Mouse (Mus musculus) ES-Bruce4 (cell line): ENCODE data around the gene Sgcg. TPM values are rescaled to one million over a fixed set of nuclear protein-coding genes. Genes with fewer than 3 reads are reported as not detected.
A peak's percentile ranks its signal among the peaks of the same experiment; 100 is the strongest.

Experiments
- H3K27ac ChIP-seq: 2 replicates; pipeline ENCODE4 v1.5.1; 2012; ENCODE audit warnings: low read length, inconsistent platforms; ENCODE audit not compliant: insufficient read depth
- H3K27me3 ChIP-seq: 2 replicates; pipeline ENCODE4 v1.6.1; 2012; ENCODE audit warnings: mild to moderate bottlenecking, low read length, inconsistent platforms; ENCODE audit not compliant: control insufficient read depth, poor library complexity, insufficient read depth, severe bottlenecking
- H3K36me3 ChIP-seq: 2 replicates; pipeline ENCODE4 v1.6.1; 2012; ENCODE audit warnings: inconsistent platforms, mild to moderate bottlenecking, low read length, moderate library complexity; ENCODE audit not compliant: control insufficient read depth, poor library complexity, insufficient read depth, severe bottlenecking
- H3K4me1 ChIP-seq: one replicate; pipeline ENCODE4 v1.8.1; 2011; ENCODE audit warnings: low read length; ENCODE audit not compliant: control insufficient read depth, insufficient read depth
- H3K4me3 ChIP-seq: 2 replicates; pipeline ENCODE4 v1.5.1; 2011; ENCODE audit warnings: low read depth, mild to moderate bottlenecking, low read length
- H3K9ac ChIP-seq: 2 replicates; pipeline ENCODE4 v1.6.1; 2012; ENCODE audit warnings: low read depth, mild to moderate bottlenecking, inconsistent platforms; ENCODE audit not compliant: poor library complexity, severe bottlenecking
- H3K9me3 ChIP-seq: replicated peaks from 2 replicates; pipeline ENCODE4 v1.6.1; 2012; ENCODE audit warnings: mild to moderate bottlenecking, low read length, inconsistent platforms; ENCODE audit not compliant: control insufficient read depth, poor library complexity, insufficient read depth, severe bottlenecking
- CTCF ChIP-seq: IDR thresholded peaks from one replicate; pipeline ENCODE4 v1.8.1; 2011; ENCODE audit warnings: low read depth, low read length
- EP300 ChIP-seq: IDR thresholded peaks from 2 replicates; pipeline ENCODE4 v1.6.1; 2011; ENCODE audit warnings: low read depth, low read length; ENCODE audit not compliant: insufficient read depth
- POLR2A ChIP-seq: IDR thresholded peaks from one replicate; pipeline ENCODE4 v1.8.1; 2011; ENCODE audit warnings: low read length; ENCODE audit not compliant: insufficient read depth
- polyA plus RNA-seq: library from polyadenylated mRNA; stranded (reverse); fragments of >200 nt; gene quantifications from 2 replicates; pipeline ENCODE4 v1.2.4, GENCODE M21; 2011; ENCODE audit warnings: low read depth; ENCODE audit not compliant: missing spikeins, insufficient read depth, insufficient read length

The Sgcg gene
- polyA plus RNA-seq, 1 experiment: not detected

GRCm38 (mm10) chr14:61293884-61294737 is 35.8 kb upstream of the Sgcg start:
- TF ChIP-seq POLR2A (no peak), CTCF (peak; percentile 58), EP300 (no peak)
- H3K4me3 ChIP-seq: no peak overlapping the region
- no peaks in the 10 kb centered on the region for H3K27me3 ChIP-seq
- no peak overlapping the region for H3K9ac ChIP-seq
- H3K36me3 ChIP-seq: no peaks in the 10 kb centered on the region
- no peak overlapping the region for H3K27ac ChIP-seq
- H3K4me1 ChIP-seq: no peaks in the 10 kb centered on the region
- no peaks in the 10 kb centered on the region for H3K9me3 ChIP-seq

GRCm38 (mm10) chr14:61290664-61291063 is 32.4 kb upstream of the Sgcg start:
- no peaks in the 10 kb centered on the region for H3K4me1 ChIP-seq
- no peaks in the 10 kb centered on the region for H3K27me3 ChIP-seq
- no peaks in the 10 kb centered on the region for H3K9me3 ChIP-seq
- no peak overlapping the region for H3K27ac ChIP-seq
- H3K36me3 ChIP-seq: no peaks in the 10 kb centered on the region
- H3K9ac ChIP-seq: no peak overlapping the region
- no peak overlapping the region for H3K4me3 ChIP-seq
- TF ChIP-seq EP300 (no peak), CTCF (no peak), POLR2A (no peak)

DNA sequence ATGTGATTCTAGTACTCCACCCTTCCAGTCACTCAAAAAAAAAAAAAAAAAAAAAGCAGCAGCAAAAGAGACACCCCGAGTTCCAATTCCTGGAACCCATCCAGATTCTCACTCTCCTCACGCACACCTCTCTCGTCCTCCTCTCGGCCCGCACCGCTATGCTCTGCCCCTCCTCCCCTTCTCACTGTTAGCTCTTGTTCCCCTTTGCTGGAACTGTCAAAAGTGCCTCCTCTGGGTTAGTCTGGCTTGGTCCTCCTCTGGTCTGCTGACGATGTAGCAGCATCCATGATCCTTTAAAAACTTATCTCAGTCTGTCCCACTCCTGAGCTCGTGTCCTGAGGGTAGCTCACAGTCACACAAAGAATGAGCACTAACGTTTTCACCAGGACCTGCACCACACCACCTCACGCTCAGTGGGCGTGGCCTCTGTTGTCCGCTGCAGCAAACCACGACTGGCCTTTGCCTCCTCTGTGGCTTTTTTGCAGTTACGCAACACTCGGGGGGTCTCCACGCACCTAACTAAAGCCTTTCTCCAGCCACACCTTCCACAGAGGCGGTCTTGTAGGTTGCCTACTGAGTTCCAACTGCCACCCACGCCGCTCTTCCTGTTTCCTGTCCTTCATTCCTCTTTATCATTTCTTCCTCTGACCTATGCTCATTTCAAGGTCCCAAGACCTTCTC is 30.5 kb upstream of the Sgcg start:
- Histone ChIP-seq H3K4me3 (no peak overlapping the region), H3K4me1 (no peaks in the 10 kb centered on the region), H3K9ac (no peak overlapping the region), H3K9me3 (peaks cover 4% of the 10 kb centered on the region; the same call in 1 of the 2 replicates), H3K27me3 (no peaks in the 10 kb centered on the region), H3K27ac (no peak overlapping the region), H3K36me3 (no peaks in the 10 kb centered on the region)
- TF ChIP-seq POLR2A: no peak
- TF ChIP-seq CTCF: no peak
- TF ChIP-seq EP300: no peak

GRCm38 (mm10) chr14:61278676-61279300 is 20.5 kb upstream of the Sgcg start:
- no peak for TF ChIP-seq EP300
- no peaks in the 10 kb centered on the region for H3K27me3 ChIP-seq
- no peak overlapping the region for H3K4me3 ChIP-seq

GRCm38 (mm10) chr14:61277285-61277684 is 19.0 kb upstream of the Sgcg start:
- Histone ChIP-seq H3K4me1 (no peaks in the 10 kb centered on the region), H3K27ac (no peak overlapping the region), H3K4me3 (no peak overlapping the region), H3K36me3 (no peaks in the 10 kb centered on the region), H3K9ac (no peak overlapping the region), H3K27me3 (no peaks in the 10 kb centered on the region), H3K9me3 (no peaks in the 10 kb centered on the region)
- TF ChIP-seq POLR2A: no peak
- no peak for TF ChIP-seq EP300
- peak; percentile 44 for TF ChIP-seq CTCF

More at GRCm38 (mm10) chr14:61278676-61279300, 20.5 kb upstream of the Sgcg start:
- Histone ChIP-seq H3K9me3 (0 out of 2 replicates have a peak, but pooled peaks cover 2% of the 10 kb centered on the region), H3K36me3 (no peaks in the 10 kb centered on the region), H3K9ac (no peak overlapping the region), H3K4me1 (no peaks in the 10 kb centered on the region), H3K27ac (no peak overlapping the region)
